Mouse (Mus musculus): ENCODE measurements at regions not wholly inside any gene's neighbourhood (a gene's known extent, or its start where the extent isn't known, plus 50 kb on each side); places are given as distances from the start of the nearest gene placed in this dataset.

DNA sequence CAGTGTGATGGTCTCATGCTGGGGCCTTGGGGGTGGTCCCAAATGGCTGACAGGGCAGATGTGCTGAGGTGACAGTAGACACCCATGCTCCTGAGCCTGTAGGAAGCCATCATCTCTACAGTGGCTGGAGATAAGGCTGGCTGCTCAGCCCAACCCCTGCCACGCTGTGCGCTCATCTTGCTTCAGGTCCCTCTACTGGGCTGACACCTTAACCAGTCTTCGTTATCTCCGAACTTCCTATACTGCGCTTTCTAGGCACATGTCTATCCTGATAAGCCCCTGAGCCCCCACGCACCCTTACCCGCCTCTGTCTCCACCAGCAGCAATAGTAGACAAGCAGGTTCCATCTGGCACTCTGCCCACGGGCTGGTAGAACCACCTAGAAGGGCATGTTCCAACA is 117.3 kb upstream of the Slc22a12 start:
- no peak for DNase-seq (ENCODE audit: low read depth, low spot score)
- H3K36me3 ChIP-seq (ENCODE audit: control insufficient read depth, insufficient read depth, low read length, poor library complexity, severe bottlenecking), result no peaks in the 10 kb centered on the region

DNA sequence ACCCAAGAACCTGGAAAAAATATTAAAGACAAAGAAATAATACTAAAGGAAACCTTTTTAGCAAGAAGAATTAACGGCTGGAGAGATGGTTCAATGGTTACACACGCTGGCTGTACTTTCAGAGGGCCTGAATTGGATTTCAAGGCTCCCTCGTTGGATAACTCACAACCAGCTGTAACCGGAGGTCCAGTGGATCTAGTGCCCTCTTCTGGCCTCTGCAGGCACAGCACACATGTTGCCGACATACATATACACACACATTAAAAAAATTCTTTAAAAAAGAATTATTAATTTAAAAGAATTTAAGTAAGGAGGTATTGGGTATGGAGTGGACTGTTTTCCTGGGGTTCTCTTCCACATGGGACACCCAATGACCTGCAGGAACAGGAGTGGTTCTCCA is 111.7 kb upstream of the Slc22a12 start:
- no peaks in the 10 kb centered on the region for H3K27me3 ChIP-seq (ENCODE audit: control insufficient read depth, insufficient read depth, low read length, poor library complexity, severe bottlenecking)
- no peak for DNase-seq (ENCODE audit: low read depth, low spot score)
- H3K36me3 ChIP-seq (ENCODE audit: control insufficient read depth, insufficient read depth, low read length, poor library complexity, severe bottlenecking), result no peaks in the 10 kb centered on the region

More for the DNA sequence above, 117.3 kb upstream of the Slc22a12 start:
- no peaks in the 10 kb centered on the region for H3K27me3 ChIP-seq (ENCODE audit: control insufficient read depth, insufficient read depth, low read length, poor library complexity, severe bottlenecking)

DNA sequence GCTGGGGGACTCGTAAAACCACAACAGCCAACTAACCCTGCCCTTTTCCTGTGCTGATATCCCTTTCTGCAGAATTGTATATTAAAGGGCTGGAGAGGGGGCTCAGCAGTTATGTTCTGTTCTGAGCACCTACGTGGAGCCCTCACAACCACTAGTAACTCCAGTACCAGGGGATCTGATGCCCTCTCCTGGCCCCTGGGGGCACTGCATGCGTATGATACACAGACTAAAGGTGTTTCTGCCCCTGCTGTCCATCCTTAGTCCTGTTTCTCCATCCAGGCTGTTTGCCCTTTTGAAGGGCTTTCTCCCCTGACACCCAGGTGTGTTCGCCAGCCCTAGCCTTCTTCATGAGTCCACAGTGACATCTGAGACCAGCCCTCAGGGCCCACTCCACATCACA is 109.9 kb upstream of the Slc22a12 start:
- peak; percentile 43 for DNase-seq (ENCODE audit: low read depth, low spot score)
- Histone ChIP-seq H3K27me3 (ENCODE audit: control insufficient read depth, insufficient read depth, low read length, poor library complexity, severe bottlenecking) (no peaks in the 10 kb centered on the region), H3K36me3 (ENCODE audit: control insufficient read depth, insufficient read depth, low read length, poor library complexity, severe bottlenecking) (no peaks in the 10 kb centered on the region)

DNA sequence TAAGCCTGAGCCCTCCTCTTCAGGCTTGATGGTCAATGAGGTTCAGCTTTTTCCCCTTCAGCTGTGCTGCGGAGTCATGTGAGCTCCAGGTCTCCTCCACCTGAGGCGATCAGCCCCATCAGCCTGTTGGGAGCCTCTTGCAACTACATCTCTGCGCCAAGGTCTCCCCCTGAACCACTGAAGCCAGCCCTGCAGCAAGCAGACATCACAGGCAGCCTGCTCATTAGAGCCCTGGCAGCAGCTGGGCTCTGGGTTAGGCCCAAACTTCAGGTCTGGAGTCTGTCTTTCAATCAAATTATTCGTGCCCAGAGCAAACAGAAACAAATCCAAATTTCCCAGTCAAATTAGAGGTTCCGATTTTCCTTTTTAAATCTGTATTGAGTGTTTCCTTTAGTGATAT is 108.4 kb upstream of the Slc22a12 start:
- no peak for DNase-seq (ENCODE audit: low read depth, low spot score)
- Histone ChIP-seq H3K27me3 (ENCODE audit: control insufficient read depth, insufficient read depth, low read length, poor library complexity, severe bottlenecking) (no peaks in the 10 kb centered on the region), H3K36me3 (ENCODE audit: control insufficient read depth, insufficient read depth, low read length, poor library complexity, severe bottlenecking) (no peaks in the 10 kb centered on the region)

DNA sequence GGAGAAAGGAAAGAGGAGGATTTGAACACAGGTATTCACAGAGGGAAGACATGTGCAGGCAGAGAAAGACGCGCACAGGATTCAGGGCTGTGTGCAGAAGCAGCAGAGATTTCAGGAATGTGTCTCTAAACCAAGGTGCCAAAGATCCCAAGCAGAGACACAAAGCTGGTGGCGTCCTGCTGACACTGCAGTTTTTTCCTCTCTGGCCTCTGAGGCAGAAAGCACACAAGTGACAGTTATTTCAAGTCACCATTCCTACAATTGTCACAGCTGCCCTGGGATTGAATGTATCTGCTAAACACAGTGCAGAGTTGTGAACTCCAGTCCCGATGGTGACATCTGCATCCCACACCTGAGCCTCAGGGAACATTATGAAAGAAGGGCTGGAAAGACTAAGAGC is 107.1 kb upstream of the Slc22a12 start:
- no peak for DNase-seq (ENCODE audit: low read depth, low spot score)
- H3K36me3 ChIP-seq (ENCODE audit: control insufficient read depth, insufficient read depth, low read length, poor library complexity, severe bottlenecking), result no peaks in the 10 kb centered on the region
- no peaks in the 10 kb centered on the region for H3K27me3 ChIP-seq (ENCODE audit: control insufficient read depth, insufficient read depth, low read length, poor library complexity, severe bottlenecking)

DNA sequence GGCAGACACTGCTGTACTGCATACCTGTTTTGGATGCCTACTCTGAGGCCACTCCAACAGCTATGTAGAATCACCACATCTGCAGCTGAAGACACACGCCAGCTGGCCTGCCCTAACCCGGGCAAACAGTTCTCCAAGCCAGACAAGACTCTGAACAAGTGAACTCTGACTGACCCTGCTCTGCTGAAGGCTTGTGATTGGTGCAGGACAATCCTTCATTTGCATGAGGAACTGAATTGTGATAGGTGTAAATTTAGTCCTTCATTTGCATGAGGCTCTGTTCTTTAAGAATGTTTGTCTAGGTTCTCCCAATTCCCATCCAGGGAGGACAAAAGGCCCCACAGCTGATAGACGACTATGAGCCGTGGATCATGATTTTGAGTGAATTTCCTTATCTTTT is 104.9 kb upstream of the Slc22a12 start:
- H3K27me3 ChIP-seq (ENCODE audit: control insufficient read depth, insufficient read depth, low read length, poor library complexity, severe bottlenecking), result no peaks in the 10 kb centered on the region
- no peak for DNase-seq (ENCODE audit: low read depth, low spot score)
- H3K36me3 ChIP-seq (ENCODE audit: control insufficient read depth, insufficient read depth, low read length, poor library complexity, severe bottlenecking), result no peaks in the 10 kb centered on the region

DNA sequence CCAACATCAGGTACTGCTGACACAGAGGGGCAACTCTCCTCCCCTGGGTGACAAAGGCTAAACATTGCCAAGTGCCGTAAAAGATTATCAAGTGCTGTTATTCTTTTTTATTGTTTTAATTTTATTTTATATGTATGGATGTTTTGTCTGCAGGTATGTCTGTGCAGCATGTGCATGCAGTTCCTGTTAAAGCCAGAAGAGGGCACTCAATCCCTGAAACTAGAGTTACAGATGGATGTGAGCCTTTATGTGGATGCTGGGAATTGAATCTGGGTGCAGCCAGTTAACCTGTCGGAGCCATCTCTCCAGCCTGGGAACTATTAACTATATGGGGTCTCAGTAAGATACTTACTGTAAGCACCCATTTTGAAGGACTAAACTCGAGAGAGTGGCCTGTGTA is 104.4 kb upstream of the Slc22a12 start:
- H3K27me3 ChIP-seq (ENCODE audit: control insufficient read depth, insufficient read depth, low read length, poor library complexity, severe bottlenecking), result no peaks in the 10 kb centered on the region
- no peaks in the 10 kb centered on the region for H3K36me3 ChIP-seq (ENCODE audit: control insufficient read depth, insufficient read depth, low read length, poor library complexity, severe bottlenecking)
- DNase-seq (ENCODE audit: low read depth, low spot score), result peak; percentile 22

DNA sequence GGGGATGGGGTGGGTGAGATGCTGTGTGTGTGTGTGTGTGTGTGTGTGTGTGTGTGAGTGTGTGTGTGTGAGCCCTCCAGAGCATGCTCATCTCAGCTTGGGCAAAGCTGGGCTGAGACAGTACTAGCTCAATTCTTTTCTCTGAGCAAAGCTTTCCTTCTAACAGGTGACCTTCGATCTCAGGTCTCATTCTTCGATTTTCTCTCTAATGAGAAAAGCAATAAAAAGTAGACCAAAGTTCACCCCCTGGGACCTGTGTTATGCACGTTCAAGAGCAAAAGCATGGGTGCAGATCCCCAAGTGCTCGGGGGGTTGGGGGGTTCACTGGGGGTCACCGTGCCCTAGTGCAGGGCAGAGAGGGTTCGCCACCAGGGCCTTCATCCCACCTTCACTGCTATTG is 103.1 kb upstream of the Slc22a12 start:
- Histone ChIP-seq H3K27me3 (ENCODE audit: control insufficient read depth, insufficient read depth, low read length, poor library complexity, severe bottlenecking) (no peaks in the 10 kb centered on the region), H3K36me3 (ENCODE audit: control insufficient read depth, insufficient read depth, low read length, poor library complexity, severe bottlenecking) (no peaks in the 10 kb centered on the region)
- DNase-seq (ENCODE audit: low read depth, low spot score), result no peak

DNA sequence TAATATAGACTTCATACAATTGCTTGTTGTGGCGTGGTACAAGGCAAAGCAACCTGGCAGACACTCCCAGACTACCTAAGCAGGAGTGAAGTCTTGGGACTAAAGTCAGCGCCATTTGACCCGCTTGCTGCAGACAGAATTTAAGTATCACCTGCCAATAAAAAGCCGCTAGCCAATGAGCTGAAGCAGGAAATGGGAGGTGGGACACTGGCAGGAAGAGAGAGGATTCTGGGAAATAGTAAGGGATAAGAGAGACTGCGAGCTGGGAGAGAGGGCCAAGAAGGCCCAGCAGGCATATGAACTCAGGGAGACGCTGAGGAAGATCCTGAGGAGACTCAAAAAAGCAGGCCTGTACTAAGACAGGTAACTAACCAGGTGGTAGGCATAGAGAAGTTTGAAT is 102.0 kb upstream of the Slc22a12 start:
- no peak for DNase-seq (ENCODE audit: low read depth, low spot score)
- no peaks in the 10 kb centered on the region for H3K36me3 ChIP-seq (ENCODE audit: control insufficient read depth, insufficient read depth, low read length, poor library complexity, severe bottlenecking)
- no peaks in the 10 kb centered on the region for H3K27me3 ChIP-seq (ENCODE audit: control insufficient read depth, insufficient read depth, low read length, poor library complexity, severe bottlenecking)

DNA sequence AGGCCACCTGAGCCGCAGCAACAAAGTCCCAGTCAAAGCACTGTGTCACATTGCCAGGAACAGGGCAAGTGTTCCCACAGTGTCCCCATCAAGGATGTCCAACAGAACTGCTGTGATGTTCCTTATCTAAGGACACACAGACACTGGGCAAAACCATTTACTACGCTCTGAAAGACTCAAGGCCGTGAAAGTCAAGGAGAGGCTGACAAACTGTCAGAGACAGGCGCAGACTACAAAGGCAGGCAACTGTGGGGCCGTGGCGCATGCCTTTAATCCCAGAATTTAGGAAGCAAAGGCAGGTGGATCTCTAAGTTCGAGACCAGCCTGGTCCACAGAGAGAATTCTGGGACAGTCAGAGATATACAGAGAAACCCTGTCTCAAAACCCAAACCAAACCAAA is 96.8 kb upstream of the Slc22a12 start:
- DNase-seq (ENCODE audit: low read depth, low spot score), result no peak
- Histone ChIP-seq H3K36me3 (ENCODE audit: control insufficient read depth, insufficient read depth, low read length, poor library complexity, severe bottlenecking) (no peaks in the 10 kb centered on the region), H3K27me3 (ENCODE audit: control insufficient read depth, insufficient read depth, low read length, poor library complexity, severe bottlenecking) (no peaks in the 10 kb centered on the region)

DNA sequence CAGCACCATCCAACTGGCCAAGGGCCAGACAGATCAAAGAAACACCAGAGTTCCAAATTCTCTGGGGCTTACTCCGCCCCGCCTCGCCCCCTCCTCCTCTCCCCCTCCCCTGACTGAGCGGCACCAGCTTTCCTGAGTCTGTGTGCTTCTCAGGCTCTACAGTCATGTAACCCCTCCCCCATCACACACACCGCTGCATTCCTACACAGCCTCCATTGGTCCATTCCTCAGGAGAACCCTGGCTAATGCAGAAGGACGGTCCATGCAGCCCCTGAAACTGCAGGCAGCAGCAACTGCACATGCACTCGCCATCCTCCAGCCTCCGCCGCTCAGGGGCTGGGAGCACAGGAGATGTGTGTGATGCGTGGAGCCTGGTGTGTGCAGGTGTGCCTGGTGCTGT is 90.6 kb upstream of the Slc22a12 start:
- Histone ChIP-seq H3K36me3 (ENCODE audit: control insufficient read depth, insufficient read depth, low read length, poor library complexity, severe bottlenecking) (no peaks in the 10 kb centered on the region), H3K27me3 (ENCODE audit: control insufficient read depth, insufficient read depth, low read length, poor library complexity, severe bottlenecking) (no peaks in the 10 kb centered on the region)
- DNase-seq (ENCODE audit: low read depth, low spot score), result no peak

DNA sequence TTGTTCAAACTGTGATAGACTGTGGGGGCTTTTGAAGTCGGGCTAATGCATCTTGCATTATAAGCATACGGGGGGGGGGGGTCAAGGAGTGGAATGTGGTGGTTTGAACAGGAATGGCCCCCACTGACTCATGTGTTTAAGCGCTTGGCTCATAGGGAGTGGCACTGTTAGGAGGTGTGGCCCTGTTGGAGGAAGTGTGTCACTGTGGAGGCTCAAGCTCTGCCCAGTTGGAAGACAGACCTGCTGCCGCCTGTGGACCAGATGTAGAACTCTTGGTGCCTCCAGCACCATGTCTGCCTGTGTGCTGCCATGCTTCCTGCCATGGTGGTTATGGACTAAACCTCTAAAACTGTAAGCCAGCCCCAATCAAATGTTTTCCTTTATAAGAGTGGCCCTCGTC is 89.0 kb upstream of the Slc22a12 start:
- Histone ChIP-seq H3K27me3 (ENCODE audit: control insufficient read depth, insufficient read depth, low read length, poor library complexity, severe bottlenecking) (no peaks in the 10 kb centered on the region), H3K36me3 (ENCODE audit: control insufficient read depth, insufficient read depth, low read length, poor library complexity, severe bottlenecking) (no peaks in the 10 kb centered on the region)
- no peak for DNase-seq (ENCODE audit: low read depth, low spot score)

DNA sequence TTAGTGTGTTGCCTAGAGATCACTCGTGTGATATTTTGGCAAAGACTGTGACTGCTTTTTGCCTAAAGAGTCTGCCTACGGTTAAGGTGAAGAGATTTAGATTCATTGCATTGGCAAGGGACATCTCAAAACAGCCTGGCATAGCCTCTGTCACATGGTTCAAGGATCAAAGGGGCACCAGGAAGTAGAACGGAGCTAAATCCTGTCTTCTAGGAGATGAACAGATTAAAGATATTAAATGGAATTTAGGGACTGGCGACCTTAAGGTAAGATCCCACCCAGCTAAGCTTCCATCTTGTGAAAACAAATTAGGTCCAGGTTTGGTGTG is 87.7 kb upstream of the Slc22a12 start:
- Histone ChIP-seq H3K36me3 (ENCODE audit: control insufficient read depth, insufficient read depth, low read length, poor library complexity, severe bottlenecking) (no peaks in the 10 kb centered on the region), H3K27me3 (ENCODE audit: control insufficient read depth, insufficient read depth, low read length, poor library complexity, severe bottlenecking) (no peaks in the 10 kb centered on the region)
- DNase-seq (ENCODE audit: low read depth, low spot score), result no peak

DNA sequence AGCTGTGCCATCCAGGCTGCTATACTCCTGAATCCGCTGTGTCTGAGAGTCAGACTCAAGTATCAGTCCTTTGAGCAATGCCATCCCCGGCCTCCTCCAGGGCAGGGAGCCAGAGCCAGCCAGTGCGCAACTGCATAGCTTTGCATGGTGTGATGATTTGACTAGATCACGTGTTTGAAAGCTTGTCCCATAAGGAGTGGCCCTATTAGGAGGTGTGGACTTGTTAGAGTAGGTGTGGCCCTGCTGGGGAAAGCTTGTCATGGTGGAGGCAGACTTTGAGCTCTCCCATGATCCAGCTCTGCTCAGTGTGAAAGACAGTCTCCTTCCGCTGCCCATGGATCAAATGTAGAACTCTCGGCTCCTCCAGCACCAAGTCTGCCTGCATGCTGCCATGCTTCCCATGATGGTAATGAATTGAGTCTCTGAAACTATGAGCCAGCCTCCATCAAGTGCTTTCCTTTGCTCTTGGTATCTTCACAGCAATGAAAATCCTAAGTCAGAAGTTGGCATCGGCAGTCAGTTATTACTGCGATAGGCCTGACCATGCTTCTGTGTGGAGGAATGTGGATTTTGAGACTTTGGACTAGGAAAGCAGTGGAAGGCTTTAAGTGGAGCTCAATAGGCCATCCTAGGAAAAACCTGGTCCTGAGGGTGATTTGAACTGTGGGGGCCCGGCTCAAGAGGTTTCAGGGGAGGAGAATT is 87.2 kb upstream of the Slc22a12 start:
- H3K36me3 ChIP-seq (ENCODE audit: control insufficient read depth, insufficient read depth, low read length, poor library complexity, severe bottlenecking), result no peaks in the 10 kb centered on the region
- no peaks in the 10 kb centered on the region for H3K27me3 ChIP-seq (ENCODE audit: control insufficient read depth, insufficient read depth, low read length, poor library complexity, severe bottlenecking)
- no peak for DNase-seq (ENCODE audit: low read depth, low spot score)

DNA sequence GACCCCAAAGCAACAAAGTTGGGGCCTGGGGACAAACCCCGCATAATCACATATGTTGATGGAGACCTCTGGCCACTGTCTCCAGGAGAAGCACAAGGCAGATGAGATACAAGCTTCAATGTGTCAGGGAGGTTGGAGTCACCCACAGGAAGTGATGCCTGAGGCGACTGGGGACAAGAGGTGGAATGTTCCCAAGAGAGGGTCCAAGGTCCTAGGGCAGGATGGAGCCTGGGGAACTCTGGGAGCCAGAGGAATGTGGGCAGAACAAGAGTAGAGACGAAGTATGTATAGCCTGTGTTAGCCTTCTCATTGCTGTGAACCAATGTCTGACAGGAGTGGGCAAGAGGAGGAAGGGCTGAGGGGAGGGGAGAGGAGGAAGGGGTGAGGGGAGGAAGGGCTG is 82.7 kb upstream of the Slc22a12 start:
- no peaks in the 10 kb centered on the region for H3K36me3 ChIP-seq (ENCODE audit: control insufficient read depth, insufficient read depth, low read length, poor library complexity, severe bottlenecking)
- H3K27me3 ChIP-seq (ENCODE audit: control insufficient read depth, insufficient read depth, low read length, poor library complexity, severe bottlenecking), result no peaks in the 10 kb centered on the region; the same call in 1 of the 2 replicates
- no peak for DNase-seq (ENCODE audit: low read depth, low spot score)

DNA sequence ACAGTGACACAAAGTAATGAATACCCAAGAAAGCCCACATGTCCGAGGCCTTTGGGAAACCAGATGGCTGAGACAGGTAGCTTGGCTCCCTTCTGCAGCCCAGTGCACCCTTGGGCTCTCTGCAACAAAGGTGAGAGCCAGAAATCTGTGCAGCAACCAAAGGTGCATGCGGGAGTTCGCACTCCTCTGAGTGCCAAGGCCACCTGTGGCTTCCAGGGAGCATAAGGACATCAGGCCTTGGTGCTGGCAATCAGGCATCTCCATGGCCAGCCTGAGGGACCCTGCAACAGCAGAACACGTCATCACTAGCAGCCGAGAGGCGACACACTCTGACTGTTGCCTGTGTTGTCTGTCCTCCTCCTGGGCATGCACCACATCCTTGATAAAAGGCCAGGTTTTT is 78.2 kb upstream of the Slc22a12 start:
- no peaks in the 10 kb centered on the region for H3K36me3 ChIP-seq (ENCODE audit: control insufficient read depth, insufficient read depth, low read length, poor library complexity, severe bottlenecking)

More for the DNA sequence above, 78.2 kb upstream of the Slc22a12 start:
- no peak for DNase-seq (ENCODE audit: low read depth, low spot score)
- H3K27me3 ChIP-seq (ENCODE audit: control insufficient read depth, insufficient read depth, low read length, poor library complexity, severe bottlenecking), result no peaks in the 10 kb centered on the region; the same call in 1 of the 2 replicates

All from splenic B cell, adult 2 months (primary cell).